In the genomic region with DNA sequence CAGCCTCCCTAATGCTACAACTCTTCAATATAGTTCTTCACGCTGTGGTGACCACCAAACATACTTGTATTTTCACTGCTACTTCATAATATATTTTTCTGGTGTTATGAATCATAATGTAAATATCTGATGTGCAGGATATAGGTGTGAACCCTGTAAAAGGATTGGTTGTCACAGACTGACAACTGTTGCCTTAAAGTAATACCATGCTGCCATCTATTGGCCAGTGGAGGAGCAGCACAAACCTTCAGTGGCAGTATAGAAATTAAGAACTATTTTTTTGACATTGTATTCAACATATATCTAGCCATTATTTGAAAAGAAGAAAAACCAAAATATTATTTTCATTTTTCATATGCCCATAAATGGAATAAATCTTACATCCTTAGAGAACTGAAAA, we compare ENCODE assay signal across 10 mouse cellular contexts. TPM values are rescaled to one million over a fixed set of nuclear protein-coding genes. Genes with fewer than 3 reads are reported as not detected.
DNase-seq lines count a peak whose midpoint lies in the region; ATAC-seq and TF ChIP-seq lines count a peak whose summit lies in the region.
"Had no signal": no experiment of that assay in that cellular context is flagged by ENCODE, and none has a peak within 500 bp of the region (broad histone marks: within the 10 kb centered on the region; RNA-seq: fewer than 3 reads in every experiment).

No protein-coding gene starts in this region.

- H3K27me3 ChIP-seq in hindbrain, embryonic 14.5 days (ENCODE audit: control insufficient read depth, insufficient read depth, low read length), result no peaks in the 10 kb centered on the region
- no peaks in the 10 kb centered on the region for H3K27me3 ChIP-seq in hindbrain, embryonic 13.5 days
- H3K27me3 ChIP-seq in CH12.LX (replicated peaks), result no peaks in the 10 kb centered on the region

- no peak overlapping the region for H3K4me3 ChIP-seq in hindbrain, embryonic 14.5 days (replicated peaks; ENCODE audit: low read length)
- no peak overlapping the region for H3K4me3 ChIP-seq in hindbrain, embryonic 13.5 days
- H3K4me3 ChIP-seq in CH12.LX (replicated peaks in 1 of 3; ENCODE audit: low read depth in 2 of 3, low read length in 2 of 3, poor library complexity in 1 of 3), result no peak overlapping the region
- H3K4me3 ChIP-seq: erythroblast, embryonic 14.5 days had no signal

- no peak overlapping the region for H3K9ac ChIP-seq in hindbrain, embryonic 14.5 days
- H3K9ac ChIP-seq in hindbrain, embryonic 13.5 days, result no peak overlapping the region
- H3K9ac ChIP-seq in CH12.LX (ENCODE audit: insufficient read depth, low read depth), result no peak overlapping the region

- 96% methylated on average over 1 of the region's 1 CpGs for WGBS in hindbrain, embryonic 14.5 days
- 91% methylated on average over 1 of the region's 1 CpGs for WGBS in hindbrain, embryonic 13.5 days

- no peak for TF ChIP-seq EP300 in CH12.LX (IDR thresholded peaks at IDR 0.05; ENCODE audit: low read length)

- DNase-seq in hindbrain, embryonic 14.5 days (ENCODE audit: low spot score), result peak; percentile 69
- DNase-seq in CH12.LX (ENCODE audit: extremely low read depth), result peak; percentile 51
- peak; percentile 67 for DNase-seq in brain, adult 2 months (ENCODE audit: low read depth, low spot score)
- peak; percentile 17 for DNase-seq in fibroblast of lung, adult 2 months (ENCODE audit: low read depth)
- DNase-seq in layer of hippocampus, adult 9-11 months, result peak; percentile 13
- DNase-seq in natural killer cell, adult 2 months (ENCODE audit: low spot score in 2 of 2), result peak; percentile 47 to 53
- peak; percentile 69 for DNase-seq in thymus, postnatal 4 days

- TF ChIP-seq POLR2A in CH12.LX (IDR thresholded peaks at IDR 0.05; ENCODE audit: low read depth, low read length), result no peak

- peak; percentile 80 for TF ChIP-seq RAD21 in CH12.LX (IDR thresholded peaks at IDR 0.05; ENCODE audit: low read depth, low read length)

- H3K36me3 ChIP-seq in hindbrain, embryonic 14.5 days (replicated peaks; ENCODE audit: control insufficient read depth, insufficient read depth), result peaks cover 78% of the 10 kb centered on the region
- H3K36me3 ChIP-seq in hindbrain, embryonic 13.5 days, result peaks cover 58% of the 10 kb centered on the region
- H3K36me3 ChIP-seq in CH12.LX (replicated peaks in 1 of 2; ENCODE audit: control insufficient read depth in 1 of 2, insufficient read depth in 1 of 2, low read length in 1 of 2), result peaks cover 39 to 71% of the 10 kb centered on the region in 2 experiments

- H3K79me2 ChIP-seq in CH12.LX (replicated peaks; ENCODE audit: control insufficient read depth, extremely low read depth, insufficient read depth, poor library complexity, severe bottlenecking), result no peaks in the 10 kb centered on the region

- no peak overlapping the region for H3K4me2 ChIP-seq in hindbrain, embryonic 14.5 days (replicated peaks)
- no peak overlapping the region for H3K4me2 ChIP-seq in hindbrain, embryonic 13.5 days
- H3K4me2 ChIP-seq in CH12.LX (ENCODE audit: insufficient read depth, low read depth, poor library complexity, severe bottlenecking), result no peak overlapping the region

- TF ChIP-seq CTCF in CH12.LX (conservative IDR thresholded peaks at IDR 0.05 in 1 of 2, IDR thresholded peaks at IDR 0.05 in 1 of 2; ENCODE audit: low read depth in 2 of 2, low read length in 2 of 2), result peak; percentile 53 to 85

- dilution Hi-C loops in CH12.LX (cut with MboI; ENCODE audit: extremely low pct_ligation_motif_present, extremely low pct_unique_long_range_greater_than_20kb, low sequenced_read_pairs), result no loop called here

- H3K4me1 ChIP-seq in hindbrain, embryonic 14.5 days (replicated peaks; ENCODE audit: control insufficient read depth, insufficient read depth, low read length), result no peaks in the 10 kb centered on the region
- no peaks in the 10 kb centered on the region for H3K4me1 ChIP-seq in hindbrain, embryonic 13.5 days (replicated peaks)
- H3K4me1 ChIP-seq in CH12.LX (ENCODE audit: control insufficient read depth in 1 of 2, insufficient read depth in 2 of 2), result no peaks in the 10 kb centered on the region

- in situ Hi-C loops in CH12.LX (cut with MboI; ENCODE audit: low pct_ligation_motif_present, low pct_unique_long_range_greater_than_20kb, low sequenced_read_pairs), result no loop called here

- no peaks in the 10 kb centered on the region for H3K9me3 ChIP-seq in hindbrain, embryonic 14.5 days (ENCODE audit: control insufficient read depth, low read length)
- H3K9me3 ChIP-seq in hindbrain, embryonic 13.5 days, result no peaks in the 10 kb centered on the region
- no peaks in the 10 kb centered on the region for H3K9me3 ChIP-seq in CH12.LX (replicated peaks; ENCODE audit: low read length)

- no peak overlapping the region for H3K27ac ChIP-seq in hindbrain, embryonic 14.5 days
- no peak overlapping the region for H3K27ac ChIP-seq in hindbrain, embryonic 13.5 days
- no peak overlapping the region for H3K27ac ChIP-seq in CH12.LX (ENCODE audit: insufficient read depth, low read depth)
- H3K27ac ChIP-seq: macrophage had no signal

- ATAC-seq in hindbrain, embryonic 14.5 days (ENCODE audit: low FRiP score), result no peak; the same call in 1 of the 2 replicates
- no peak for ATAC-seq in hindbrain, embryonic 13.5 days (ENCODE audit: low FRiP score)

TF ChIP-seq in CH12.LX, 34 proteins besides CTCF, POLR2A, EP300 and RAD21:
- TF ChIP-seq SMC3 (IDR thresholded peaks at IDR 0.05; ENCODE audit: low read depth, low read length), result peak; percentile 57
- no peak for TF ChIP-seq PAX5 (IDR thresholded peaks at IDR 0.05; ENCODE audit: low read length)
- TF ChIP-seq KAT2A (IDR thresholded peaks at IDR 0.05; ENCODE audit: insufficient replicate concordance, low read length), result no peak
- no peak for TF ChIP-seq JUND (conservative IDR thresholded peaks at IDR 0.05; ENCODE audit: low read depth, low read length)

RNA-seq across cellular contexts. Expression of a gene that starts 40.5 kb away (rescaled TPM):
- 4.7 and 4.8 TPM in 2 replicates for polyA plus RNA-seq in hindbrain, embryonic 14.5 days (2014; fragmentation: Nextera tagmentation; extraction: Ambion mirVana)
- 3.2 and 3.4 TPM in 2 replicates for polyA plus RNA-seq in hindbrain, embryonic 13.5 days (2015; fragmentation: Nextera tagmentation; extraction: Ambion mirVana)
- total RNA-seq in CH12.LX (2012; rRNA removed) (11.4 and 13.5 TPM in 2 replicates), CH12.LX (2014; rRNA removed) (10.6 and 10.9 TPM in 2 replicates)
- 17.8 TPM in 2 replicates for polyA plus RNA-seq in CH12.LX (2012; ENCODE audit: insufficient read length, low read depth)

Comparison
In these comparisons a context has a peak if more than half of its experiments do, and no peak if none do; other contexts are left out.
1. DNase-seq: peak in every context shown above with its lines; median percentile 69 in hindbrain, embryonic 14.5 days; 69 in thymus, postnatal 4 days; 67 in brain, adult 2 months; 51 in CH12.LX; 50 in natural killer cell, adult 2 months; 17 in fibroblast of lung, adult 2 months; 13 in layer of hippocampus, adult 9-11 months.